Mouse (Mus musculus) MEL (cell line): ENCODE results near the gene Mcu.

Experiments
- CTCF ChIP-seq, 3 experiments: IDR thresholded peaks in 2 of 3; conservative IDR thresholded peaks in 1 of 3; 2 replicates each; pipeline ENCODE4 v1.5.1; 2011 to 2012; ENCODE audit warnings: low read length in 3 of 3, low read depth in 2 of 3, mild to moderate bottlenecking in 2 of 3, improper control_type of control experiment in 1 of 3, inconsistent platforms in 1 of 3, mixed read lengths in 1 of 3, moderate library complexity in 1 of 3; ENCODE audit not compliant: control insufficient read depth in 1 of 3, insufficient read depth in 1 of 3, poor library complexity in 1 of 3, severe bottlenecking in 1 of 3
- E2F4 ChIP-seq: IDR thresholded peaks from 2 replicates; pipeline ENCODE4 v1.6.1; 2011; ENCODE audit warnings: low read depth, low read length, improper control_type of control experiment, borderline replicate concordance
- EP300 ChIP-seq, 2 experiments: IDR thresholded peaks; 2 replicates each; pipeline ENCODE4 v1.6.1; 2011; ENCODE audit warnings: improper control_type of control experiment in 2 of 2, low read length in 2 of 2, low read depth in 1 of 2, mild to moderate bottlenecking in 1 of 2
- ETS1 ChIP-seq: IDR thresholded peaks from 2 replicates; pipeline ENCODE4 v1.6.1; 2012; ENCODE audit warnings: low read depth, mild to moderate bottlenecking, inconsistent platforms, low read length, improper control_type of control experiment, moderate library complexity
- HCFC1 ChIP-seq: IDR thresholded peaks from 2 replicates; pipeline ENCODE4 v1.6.1; 2012; ENCODE audit warnings: low read depth, mild to moderate bottlenecking, inconsistent platforms, low read length, improper control_type of control experiment, moderate library complexity
- MAX ChIP-seq: IDR thresholded peaks from 2 replicates; pipeline ENCODE4 v1.6.1; 2011; ENCODE audit warnings: low read length, improper control_type of control experiment
- MYC ChIP-seq: IDR thresholded peaks from 2 replicates; pipeline ENCODE4 v1.6.1; 2011; ENCODE audit warnings: low read depth, mild to moderate bottlenecking, low read length, improper control_type of control experiment, moderate library complexity
- POLR2A ChIP-seq, 2 experiments: IDR thresholded peaks; 2 replicates each; pipeline ENCODE4 v1.6.1; 2011 to 2012; ENCODE audit warnings: low read length in 2 of 2, mild to moderate bottlenecking in 2 of 2, control low read depth in 1 of 2, improper control_type of control experiment in 1 of 2, low read depth in 1 of 2, moderate library complexity in 1 of 2; ENCODE audit not compliant: control insufficient read depth in 1 of 2, insufficient read depth in 1 of 2, poor library complexity in 1 of 2
- POLR2AphosphoS2 ChIP-seq: IDR thresholded peaks from 2 replicates; pipeline ENCODE4 v1.6.1; 2011; ENCODE audit warnings: low read length, improper control_type of control experiment
- SIN3A ChIP-seq: IDR thresholded peaks from 2 replicates; pipeline ENCODE4 v1.6.1; 2012; ENCODE audit warnings: low read length, improper control_type of control experiment, inconsistent platforms
- TAL1 ChIP-seq: IDR thresholded peaks from 2 replicates; pipeline ENCODE4 v1.6.1; 2012; ENCODE audit warnings: mild to moderate bottlenecking, inconsistent platforms, low read length, moderate library complexity, mixed read lengths
- TCF12 ChIP-seq: IDR thresholded peaks from 2 replicates; pipeline ENCODE4 v1.6.1; 2014; ENCODE audit warnings: low read depth, mild to moderate bottlenecking, inconsistent platforms, low read length, improper control_type of control experiment, moderate library complexity
- USF1 ChIP-seq: IDR thresholded peaks from 2 replicates; pipeline ENCODE4 v1.6.1; 2014; ENCODE audit warnings: low read depth, mild to moderate bottlenecking, inconsistent platforms, low read length, improper control_type of control experiment, moderate library complexity

DNA sequence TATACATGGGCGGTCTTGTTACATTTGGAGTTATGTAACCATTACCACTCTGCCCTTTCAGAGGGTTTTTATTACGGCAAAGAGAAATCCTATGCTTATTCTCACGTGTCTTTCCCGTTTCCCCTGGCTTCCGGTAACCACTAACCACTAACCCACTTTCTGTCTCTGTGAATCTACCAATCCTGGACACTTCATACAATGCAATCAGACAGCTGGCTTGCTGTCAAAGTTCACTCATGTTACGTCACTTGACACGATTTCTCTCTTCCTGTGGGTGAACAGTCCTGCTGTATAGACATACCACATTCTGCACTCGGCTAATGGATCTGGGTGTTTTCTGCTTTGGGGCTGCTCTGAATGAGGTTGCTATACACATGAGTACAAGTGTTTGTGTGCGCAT lies 73.1 kb downstream of the Mcu start:
- no peak for TF ChIP-seq USF1
- TF ChIP-seq POLR2A (IDR thresholded peaks at IDR 0.05; ENCODE audit: control insufficient read depth in 1 of 2, insufficient read depth in 1 of 2, low read depth in 1 of 2, low read length in 2 of 2, poor library complexity in 1 of 2) = no peak
- TF ChIP-seq CTCF (IDR thresholded peaks at IDR 0.05 in 2 of 3, conservative IDR thresholded peaks at IDR 0.05 in 1 of 3; ENCODE audit: control insufficient read depth in 1 of 3, insufficient read depth in 1 of 3, low read depth in 2 of 3, low read length in 3 of 3, poor library complexity in 1 of 3, severe bottlenecking in 1 of 3) = no peak
- no peak for TF ChIP-seq MAX
- TF ChIP-seq TCF12 = no peak
- TF ChIP-seq MYC = no peak
- TF ChIP-seq POLR2AphosphoS2 = no peak
- TF ChIP-seq SIN3A = no peak
- TF ChIP-seq ETS1 = no peak
- no peak for TF ChIP-seq E2F4
- no peak for TF ChIP-seq TAL1
- TF ChIP-seq HCFC1 = no peak
- TF ChIP-seq EP300 (IDR thresholded peaks at IDR 0.05; ENCODE audit: low read depth in 1 of 2, low read length in 2 of 2) = no peak
